Mouse (Mus musculus) frontal cortex, adult (tissue): ENCODE results near the gene Ugt1a8.
"Not testable (repeated sequence)": the region's sequence is repeated elsewhere in the genome, so short reads cannot be mapped to it uniquely, and the experiment has no call there.

Experiments used
- ATAC-seq: cut with Nextera tagmentation; 2 replicates; pipeline ENCODE4 v1.9.2; 2017; ENCODE audit warnings: mild to moderate bottlenecking, moderate library complexity, mixed read lengths; ENCODE audit not compliant: low TSS enrichment

Ugt1a8 gene

DNA sequence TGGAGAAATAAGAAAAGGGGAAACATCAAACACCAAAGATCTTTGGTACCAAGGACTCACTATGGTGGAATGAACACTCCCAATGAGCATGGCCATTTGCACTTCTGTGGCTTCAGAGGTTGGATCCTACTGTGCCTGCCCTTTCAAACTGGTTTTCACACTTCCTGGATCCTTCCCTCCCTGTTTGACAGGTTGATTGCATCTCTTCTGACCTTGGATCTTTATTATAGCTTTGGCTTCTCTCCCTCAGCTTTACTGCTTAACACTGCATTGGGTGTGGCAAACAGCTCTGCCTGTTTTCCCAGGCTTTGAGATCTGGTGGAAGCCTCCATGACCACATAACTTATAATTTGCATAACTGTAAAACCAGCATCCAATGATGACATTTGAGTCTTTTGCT is 132.7 kb downstream of the Ugt1a8 start:
- ATAC-seq: no peak

DNA sequence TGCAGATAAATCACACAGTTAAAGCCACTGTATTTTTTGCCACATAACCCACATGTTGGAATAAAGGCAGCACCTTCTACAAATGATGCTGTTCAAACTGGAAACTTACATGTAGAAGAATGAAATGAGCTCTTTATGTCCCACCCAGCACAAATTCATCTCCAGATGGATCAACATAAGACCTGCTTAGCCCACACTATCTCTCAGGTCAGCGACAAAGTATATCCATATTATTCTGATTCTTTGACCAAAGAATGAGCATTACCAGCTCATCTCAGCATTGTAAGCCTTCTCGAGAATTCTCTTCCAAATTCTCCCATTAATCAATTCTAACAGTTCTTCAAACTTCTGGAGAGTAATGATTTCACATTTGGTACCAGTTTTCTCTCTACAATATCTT is 134.6 kb downstream of the Ugt1a8 start:
- no peak for ATAC-seq

DNA sequence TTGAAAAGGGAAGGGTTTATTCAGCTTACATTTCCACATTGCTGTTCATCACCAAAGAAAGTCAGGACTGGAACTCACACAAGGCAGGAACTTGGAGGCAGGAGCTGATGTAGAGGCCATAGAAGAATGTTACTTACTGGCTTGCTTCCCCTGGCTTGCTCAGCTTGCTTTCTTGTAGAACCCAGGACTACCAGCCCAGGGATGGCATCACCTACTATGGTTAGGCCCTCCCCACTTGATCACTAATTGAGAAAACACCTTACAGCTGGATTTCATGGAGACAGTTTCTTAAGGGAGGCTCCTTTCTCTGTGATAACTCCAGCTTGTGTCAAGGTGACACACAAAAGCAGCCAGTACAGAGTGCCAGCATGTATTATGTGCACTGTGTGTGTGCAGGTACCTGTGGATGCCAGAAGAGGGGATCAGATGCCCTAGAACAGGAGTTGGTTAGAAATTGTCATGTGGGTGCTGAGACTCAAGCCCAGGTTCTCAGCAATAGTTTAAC is 135.4 kb downstream of the Ugt1a8 start:
- ATAC-seq: not testable (repeated sequence)

DNA sequence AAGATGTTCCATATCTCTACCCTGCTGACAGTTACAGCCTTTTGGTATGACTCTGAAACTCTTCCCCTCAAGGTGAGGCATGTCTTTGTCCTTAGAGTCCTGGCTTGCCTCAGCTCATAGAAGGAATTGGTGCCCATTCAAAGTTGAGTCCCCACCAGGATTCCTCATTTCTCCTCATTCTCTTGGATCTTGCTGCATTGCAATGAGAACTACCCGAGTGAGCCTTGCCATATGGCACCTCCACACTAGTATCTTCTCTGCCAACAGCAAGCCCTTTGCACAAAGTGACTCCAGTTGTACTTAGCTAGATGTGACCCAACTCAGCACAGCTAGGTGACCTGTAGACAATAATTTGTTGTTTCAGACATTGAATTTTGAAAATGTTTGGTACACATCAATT is 136.0 kb downstream of the Ugt1a8 start:
- no peak for ATAC-seq

DNA sequence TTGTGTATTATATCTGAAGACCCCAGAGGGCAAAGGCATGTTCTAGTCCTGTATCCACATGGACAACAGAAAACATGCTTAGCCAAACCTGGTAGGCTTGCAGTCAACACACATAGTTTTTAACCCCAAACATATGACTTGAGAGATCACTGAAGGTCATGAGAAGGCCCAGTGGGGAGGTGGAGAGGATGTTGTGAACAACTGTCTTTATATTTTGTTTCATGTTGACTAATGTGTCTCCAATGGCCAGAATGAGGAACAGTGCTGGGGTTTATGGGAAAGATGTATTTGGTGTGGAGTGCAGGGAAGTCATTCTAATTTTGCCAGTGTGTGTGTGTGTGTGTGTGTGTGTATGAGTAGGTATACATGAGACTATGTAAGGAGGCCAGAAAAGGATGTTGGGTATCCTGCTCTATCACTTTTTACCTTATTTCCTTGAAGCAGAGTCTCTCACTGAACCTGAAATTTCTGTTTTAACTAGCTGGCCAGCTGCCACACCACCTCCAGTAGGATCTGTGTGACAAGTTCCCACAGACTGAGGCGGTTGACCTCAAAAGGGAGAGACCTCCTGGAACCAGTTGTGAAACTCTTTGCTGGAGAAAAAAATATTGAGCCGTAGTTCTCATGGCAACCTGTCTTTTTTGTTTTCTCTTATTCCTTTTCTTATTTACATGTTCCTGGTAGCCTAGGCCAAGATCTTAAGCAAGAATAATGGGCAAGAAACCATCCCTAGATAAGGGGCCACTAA is 136.6 kb downstream of the Ugt1a8 start:
- ATAC-seq: no peak

DNA sequence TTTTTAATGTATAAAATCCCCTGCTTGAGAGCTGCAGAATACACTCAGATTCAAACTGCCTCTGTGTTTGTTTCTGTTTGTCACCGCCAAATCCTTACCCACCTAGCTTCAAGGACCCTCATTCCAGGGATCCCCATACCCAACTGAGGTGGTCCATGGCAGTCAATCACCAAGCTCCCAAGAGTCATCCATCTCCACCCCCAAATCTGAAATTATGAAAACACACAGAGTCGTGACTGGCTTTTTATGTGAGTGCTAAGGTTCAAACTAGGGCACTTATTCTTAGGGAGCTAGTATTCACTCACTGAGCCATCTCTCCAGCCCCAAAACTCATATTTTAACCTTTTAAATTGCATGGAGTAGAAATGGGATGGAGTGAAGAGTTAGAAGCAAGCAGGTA is 137.7 kb downstream of the Ugt1a8 start:
- ATAC-seq: not testable (repeated sequence)

DNA sequence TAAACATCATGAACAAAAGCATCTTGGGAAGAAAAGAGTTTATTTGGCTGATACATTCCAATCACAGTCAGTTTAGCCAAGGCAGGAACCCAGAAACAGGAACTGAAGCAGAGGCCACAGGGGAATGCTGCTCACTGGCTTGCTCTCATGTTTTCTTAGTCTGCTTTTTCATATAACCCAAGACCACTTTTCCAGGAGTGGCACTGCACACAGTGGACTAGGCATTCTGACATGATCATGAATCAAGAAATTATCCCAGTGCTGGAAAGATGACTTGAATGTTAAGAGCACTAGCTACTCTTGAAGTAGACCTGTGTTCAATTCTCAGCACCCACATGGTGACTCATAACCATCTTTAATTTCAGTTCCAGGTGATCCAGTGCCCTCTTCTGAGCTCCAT is 138.1 kb downstream of the Ugt1a8 start:
- no peak for ATAC-seq

DNA sequence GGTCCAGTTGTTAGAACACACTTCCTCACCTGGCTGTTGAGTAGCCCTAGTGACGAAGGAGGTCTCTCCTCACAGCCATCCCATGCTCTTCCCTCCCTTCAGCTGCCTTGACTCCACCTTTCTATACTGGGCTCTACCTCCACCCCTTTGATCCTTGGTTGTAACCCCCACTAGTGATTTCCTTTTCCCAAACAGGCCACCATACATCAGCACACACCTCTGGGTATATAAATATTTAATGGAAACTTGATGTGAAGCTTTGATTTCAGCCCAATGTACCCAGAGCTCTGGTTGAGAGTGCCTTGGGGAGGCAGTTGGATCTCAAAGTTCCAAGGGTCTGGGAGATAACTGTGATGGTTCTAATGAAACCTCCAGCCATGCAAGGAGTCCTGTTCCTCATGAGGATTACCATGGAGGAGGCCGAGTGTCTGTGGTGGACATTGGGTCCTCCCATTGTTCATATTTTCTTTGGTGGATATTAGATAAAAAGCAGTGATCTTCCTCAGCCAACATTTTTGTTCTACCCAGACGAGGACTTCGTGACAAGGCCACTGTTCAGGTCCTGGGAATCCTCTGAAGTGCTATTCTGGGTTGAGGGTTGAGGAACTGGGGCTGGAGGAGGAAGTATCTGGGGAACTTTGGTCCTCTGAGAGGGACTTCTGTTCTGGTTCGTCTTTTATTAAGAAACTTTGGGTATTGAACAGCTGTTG is 139.2 kb downstream of the Ugt1a8 start, which contains the start of gene Mroh2a:
Mroh2a (plus strand) TSS at position 317 of the 710 bp plus-strand sequence.
- no peak for ATAC-seq

DNA sequence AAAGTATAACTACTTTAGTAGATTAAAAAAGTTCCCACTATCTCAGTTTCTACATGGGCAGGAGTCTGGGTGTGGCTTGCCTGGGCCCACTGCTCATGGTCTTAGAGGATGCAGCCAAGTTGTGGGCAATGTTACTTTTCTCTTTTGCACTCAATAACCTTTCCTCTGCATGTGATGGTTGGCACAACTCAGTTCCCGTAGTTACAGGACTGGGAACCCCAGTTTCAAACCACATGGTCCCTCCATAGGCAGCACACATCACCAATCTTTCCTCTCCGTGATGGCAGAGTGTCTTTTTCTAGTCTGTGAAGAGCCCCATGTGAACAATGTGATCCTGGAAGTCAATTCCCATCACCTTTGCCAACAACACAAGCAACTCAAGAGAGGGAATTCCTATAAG is 139.9 kb downstream of the Ugt1a8 start:
- ATAC-seq: no peak

DNA sequence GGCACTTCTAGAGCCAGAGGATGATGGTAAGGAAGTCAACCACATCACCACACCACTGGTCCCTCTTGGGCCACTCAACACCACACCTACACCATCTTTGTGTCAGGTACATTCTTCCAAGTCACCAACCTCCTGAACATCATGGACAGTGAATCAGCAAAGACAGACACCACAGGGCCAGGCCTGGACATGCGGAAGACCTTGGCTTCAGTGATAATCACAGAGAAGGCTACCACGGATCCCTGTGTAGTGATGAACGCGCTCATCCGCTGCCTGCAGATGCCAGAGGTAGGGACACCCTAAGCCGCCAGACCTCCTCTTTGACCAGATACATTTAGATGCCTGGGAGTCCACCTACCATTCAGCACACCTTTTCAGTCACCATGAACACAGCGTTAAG is 140.5 kb downstream of the Ugt1a8 start:
- ATAC-seq: no peak

DNA sequence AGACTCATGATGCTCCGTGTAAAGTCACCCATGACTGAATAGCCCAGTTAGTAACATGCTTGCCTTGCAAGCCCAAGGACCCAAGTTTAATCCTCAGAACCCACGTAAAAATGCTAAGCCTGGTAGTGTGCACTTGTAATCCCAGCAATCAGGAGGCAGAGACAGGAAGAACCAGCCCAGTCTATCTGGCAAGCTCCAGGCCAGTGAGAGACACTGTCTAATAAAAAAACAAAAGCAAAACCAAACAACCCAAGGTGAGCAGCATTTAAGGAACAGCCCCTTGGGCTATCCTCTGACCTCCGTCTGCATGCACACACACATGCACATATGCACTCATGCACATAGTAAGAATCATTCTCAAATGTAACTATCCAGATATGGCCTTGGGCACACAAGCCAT is 142.0 kb downstream of the Ugt1a8 start:
- no peak for ATAC-seq

DNA sequence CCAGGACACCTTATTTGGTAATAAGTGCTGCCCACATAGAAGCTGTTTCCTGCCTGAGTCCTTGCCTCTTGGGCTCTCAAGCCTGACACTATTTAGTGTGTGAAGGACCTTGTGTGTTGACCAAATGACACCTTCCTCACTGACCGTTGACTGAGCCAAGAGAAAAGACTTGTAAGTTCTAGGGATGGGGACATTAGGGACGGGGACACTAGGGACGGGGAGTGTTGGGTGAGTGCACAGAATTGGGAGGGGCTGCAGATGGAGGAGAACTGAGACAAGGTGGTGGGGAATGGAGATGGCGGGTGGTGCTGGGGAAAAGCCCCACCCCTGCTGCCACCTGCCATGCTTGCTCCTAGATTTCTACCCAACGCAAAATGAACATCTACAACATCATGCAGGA is 142.4 kb downstream of the Ugt1a8 start:
- no peak for ATAC-seq

DNA sequence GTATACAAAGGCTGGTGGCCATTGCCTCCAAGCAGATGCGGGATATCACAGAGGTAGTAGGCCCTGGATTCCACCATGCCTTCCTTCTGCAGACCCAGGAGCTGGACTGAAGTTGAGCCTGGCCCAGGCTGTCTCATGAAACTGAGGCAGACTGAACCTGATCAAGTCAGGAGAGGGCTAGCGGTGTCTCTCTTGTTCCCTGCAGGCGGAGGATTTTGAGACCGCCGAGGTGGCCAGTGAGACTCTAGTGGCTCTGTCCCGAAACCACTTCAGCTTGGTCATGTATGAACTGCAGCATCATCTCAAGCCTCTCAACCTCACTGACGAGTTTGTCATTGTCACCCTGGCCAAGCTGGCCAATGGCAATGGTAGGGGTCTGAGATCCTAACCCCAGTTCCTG is 142.8 kb downstream of the Ugt1a8 start:
- no peak for ATAC-seq

DNA sequence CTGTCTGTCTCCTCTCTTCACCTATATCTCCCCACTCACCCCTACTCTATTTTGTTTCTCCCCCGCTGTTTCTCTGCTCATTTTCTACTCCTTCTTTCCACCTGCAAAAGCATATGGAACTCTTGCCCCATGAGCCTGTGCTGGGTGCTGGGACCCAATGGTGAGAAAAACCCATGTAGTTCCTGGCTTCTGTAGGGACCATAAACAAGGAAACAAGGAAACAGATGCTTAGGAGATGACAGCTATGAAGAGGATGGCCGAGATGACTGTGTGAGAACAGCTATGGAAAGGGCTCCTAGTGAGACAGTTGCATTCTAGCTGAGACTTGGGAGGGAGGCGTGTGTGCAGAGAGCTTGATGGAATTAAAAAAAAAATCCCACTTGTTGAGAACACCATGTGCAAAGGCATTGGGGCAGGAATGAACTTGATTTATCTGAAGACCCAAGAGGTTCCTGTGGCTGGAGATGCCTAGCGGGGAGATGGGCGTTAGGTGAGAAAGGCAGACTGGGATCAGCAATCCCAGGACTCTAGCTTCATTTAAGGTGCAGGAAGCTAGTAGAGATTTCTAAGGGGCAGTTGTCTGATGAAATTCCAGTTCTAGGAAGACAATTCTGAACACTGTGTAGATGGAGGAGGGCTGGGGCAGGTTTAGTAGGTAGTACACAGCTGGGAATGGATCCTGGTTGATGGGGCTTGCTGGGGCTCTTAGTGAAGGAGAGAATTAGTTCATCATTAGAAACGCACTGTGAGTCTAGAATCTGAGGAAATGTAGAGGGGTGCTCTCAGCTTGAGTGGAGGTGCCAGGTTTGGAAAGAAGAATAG is 143.6 kb downstream of the Ugt1a8 start:
- ATAC-seq: no peak

DNA sequence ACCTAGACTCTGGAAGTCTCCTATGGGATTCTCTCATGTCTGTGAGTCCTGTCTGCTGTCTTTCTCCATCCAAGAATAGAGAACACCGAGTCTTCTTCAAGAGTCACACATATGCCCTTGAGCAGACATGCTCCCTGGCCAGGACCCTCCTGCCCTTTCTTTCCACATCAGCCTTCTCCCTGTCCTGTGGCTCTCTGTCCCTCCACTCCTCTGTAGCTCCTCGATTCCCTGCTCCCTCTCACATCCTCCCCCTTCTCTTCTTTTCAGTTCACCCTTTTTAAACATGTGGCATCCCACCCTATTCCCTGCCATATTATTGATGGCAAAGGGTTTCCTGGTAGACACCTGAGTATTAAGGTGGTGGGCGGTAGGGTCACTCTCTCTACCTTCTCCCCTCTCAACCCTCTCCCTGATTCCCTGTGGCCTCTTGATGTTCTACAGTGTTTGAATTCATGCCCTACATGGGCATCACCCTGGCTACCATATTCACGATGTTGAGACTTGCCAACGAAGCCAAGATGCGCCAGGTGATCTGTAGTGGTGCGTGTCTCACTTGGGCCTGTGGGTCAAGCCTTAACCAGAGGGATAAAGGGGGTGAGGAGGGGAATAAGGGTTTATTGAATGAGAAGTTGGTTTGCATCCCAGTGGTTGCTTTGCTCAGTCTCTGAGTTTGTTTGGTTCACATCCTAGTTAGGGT is 144.3 kb downstream of the Ugt1a8 start:
- no peak for ATAC-seq

DNA sequence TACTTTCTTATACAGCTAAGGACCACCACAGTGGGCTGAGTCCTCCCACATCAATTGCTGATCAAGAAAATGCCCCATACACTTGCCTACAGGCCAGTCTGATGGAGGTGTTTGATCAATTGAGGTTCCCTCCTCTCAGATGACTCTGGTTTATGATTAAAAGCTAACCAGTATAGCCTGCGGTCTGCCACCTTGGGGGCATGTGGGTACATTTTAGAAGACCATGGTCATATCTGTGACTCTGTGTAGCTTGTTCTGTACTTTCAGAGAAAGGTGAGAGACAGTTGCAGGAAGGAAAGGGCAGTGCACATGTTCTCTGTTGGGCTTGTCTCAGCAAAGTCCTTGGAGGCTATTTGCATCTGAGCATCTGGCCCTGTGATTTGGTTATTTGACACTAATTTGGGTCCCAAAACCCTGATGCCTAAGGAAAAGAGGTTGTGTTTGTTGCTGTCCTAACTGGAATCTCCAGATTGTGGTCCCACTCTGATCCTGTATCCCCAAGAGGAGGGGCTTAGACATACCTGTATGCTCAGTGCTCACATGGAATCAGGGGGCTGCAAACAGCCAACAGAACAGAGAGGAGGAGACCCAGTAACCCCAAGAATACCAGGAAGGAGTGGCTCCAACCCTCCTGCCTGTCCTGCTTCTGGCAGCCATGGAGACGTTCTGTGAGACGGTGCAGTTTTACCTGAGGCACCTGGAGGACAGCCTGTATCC is 145.2 kb downstream of the Ugt1a8 start:
- no peak for ATAC-seq

DNA sequence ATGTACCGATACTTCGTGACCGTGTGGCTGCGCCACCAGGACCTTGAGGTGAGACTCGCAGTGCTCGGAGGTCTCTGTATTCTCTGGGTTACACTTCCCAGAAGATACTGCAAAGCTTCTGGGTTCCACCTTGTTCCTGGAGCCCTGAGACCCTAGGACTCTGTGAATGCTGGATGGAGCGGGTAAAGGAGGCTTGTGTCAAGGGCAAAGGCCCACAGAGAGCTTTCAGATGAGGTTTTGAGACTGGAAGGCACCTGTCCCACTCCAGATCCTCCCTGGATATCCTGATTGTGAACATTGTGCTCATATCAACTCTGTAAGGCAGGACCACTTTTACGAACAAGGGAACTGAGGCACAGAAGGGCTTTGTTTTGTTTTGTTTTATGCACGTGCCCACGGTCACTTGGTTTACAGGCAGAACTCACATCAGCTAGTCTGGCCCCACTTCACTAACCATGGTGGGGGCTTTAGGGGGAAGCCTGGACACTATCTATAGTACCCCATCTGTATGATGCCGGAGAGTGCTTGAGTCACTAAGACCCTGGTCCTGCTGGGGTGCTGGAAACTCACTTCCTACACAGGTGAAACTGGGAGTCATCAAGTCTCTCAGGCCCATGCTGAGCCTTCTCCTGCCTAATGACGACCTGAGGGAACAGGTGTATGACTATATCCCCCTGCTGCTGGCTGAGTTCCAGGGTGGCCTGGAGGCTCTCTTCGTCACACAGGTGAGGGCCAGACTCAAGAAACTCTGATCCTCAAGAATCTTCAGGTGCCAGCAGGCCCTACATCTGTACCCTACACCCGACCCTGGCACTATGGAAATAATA is 146.0 kb downstream of the Ugt1a8 start:
- no peak for ATAC-seq

DNA sequence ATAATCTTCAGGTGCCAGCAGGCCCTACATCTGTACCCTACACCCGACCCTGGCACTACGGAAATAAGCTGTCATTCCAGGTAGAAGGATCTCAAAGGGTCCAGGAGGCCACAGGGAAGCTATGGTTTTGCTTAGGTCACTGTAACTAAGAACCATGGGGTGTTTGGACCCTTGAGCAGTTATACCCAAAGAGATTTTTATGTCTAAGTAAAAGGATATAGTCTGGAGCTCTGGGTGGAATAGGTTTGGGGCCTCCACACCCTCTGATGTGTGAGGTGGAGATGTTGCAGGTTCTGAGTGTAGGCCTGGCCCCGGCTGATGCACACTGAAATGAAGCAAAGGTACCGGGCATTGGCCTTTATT is 146.6 kb downstream of the Ugt1a8 start:
- ATAC-seq: no peak

DNA sequence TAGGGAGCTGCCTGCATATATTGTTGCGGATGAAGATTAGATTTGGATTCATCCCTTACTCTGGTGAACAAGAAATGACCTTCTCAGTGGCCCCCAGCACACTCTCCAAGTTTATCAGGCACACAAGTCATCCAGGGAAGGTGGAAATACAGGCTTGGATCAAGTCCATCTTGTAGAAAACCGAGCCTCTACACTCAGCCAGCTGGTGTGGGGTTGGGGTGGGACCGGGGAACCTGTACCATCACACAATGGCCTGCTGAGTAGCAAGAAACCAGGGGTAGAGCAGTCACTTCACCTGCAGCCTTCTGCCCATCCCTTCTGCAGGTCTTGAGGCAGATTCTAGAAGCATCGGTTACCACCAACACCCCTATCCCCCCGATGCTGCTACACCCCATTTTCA is 147.0 kb downstream of the Ugt1a8 start:
- no peak for ATAC-seq
